In the genomic region with DNA sequence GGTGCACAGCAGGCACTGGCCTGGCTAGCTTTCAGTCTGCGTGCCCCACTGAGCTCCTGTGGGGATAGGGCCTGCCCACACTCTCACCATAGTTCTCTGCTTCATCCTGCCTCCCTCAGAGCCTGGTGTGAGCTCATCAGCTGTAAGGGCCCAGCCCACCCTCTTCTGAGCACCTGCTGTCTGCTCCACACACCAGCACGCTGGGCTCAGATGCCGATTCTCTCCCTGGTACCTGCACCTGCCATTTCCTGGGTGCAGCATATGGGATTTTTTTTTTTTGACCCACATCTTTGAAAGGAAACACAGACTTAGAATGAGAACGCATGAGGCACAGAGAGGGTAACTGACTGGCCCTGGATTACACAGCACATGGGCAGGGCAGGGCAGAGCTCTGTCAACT, we compare ENCODE assay signal across 9 mouse cellular contexts. TPM values are rescaled to one million over a fixed set of nuclear protein-coding genes. Genes with fewer than 3 reads are reported as not detected.
A peak's percentile ranks its signal among the peaks of the same experiment; 100 is the strongest.
DNase-seq lines count a peak whose midpoint lies in the region; ATAC-seq and TF ChIP-seq lines count a peak whose summit lies in the region.
"Had no signal": no experiment of that assay in that cellular context is flagged by ENCODE, and none has a peak within 500 bp of the region (broad histone marks: within the 10 kb centered on the region; RNA-seq: fewer than 3 reads in every experiment).

No protein-coding gene starts in this region.

- no peaks in the 10 kb centered on the region for H3K9me3 ChIP-seq in CH12.LX (replicated peaks; ENCODE audit: low read length)
- H3K9me3 ChIP-seq in embryonic facial prominence, embryonic 15.5 days (replicated peaks) = no peaks in the 10 kb centered on the region
- no peaks in the 10 kb centered on the region for H3K9me3 ChIP-seq in neural tube, embryonic 13.5 days

- ATAC-seq in embryonic facial prominence, embryonic 15.5 days (ENCODE audit: insufficient number of reproducible peaks, low FRiP score, low TSS enrichment, low read depth) = no peak
- no peak for ATAC-seq in neural tube, embryonic 13.5 days (ENCODE audit: low read depth)
- ATAC-seq in megakaryocyte progenitor cell, adult 5-6 weeks (replicated peaks; ENCODE audit: poor library complexity) = no peak

- WGBS in embryonic facial prominence, embryonic 15.5 days = 67% methylated on average over 4 of the region's 4 CpGs
- 62% methylated on average over 4 of the region's 4 CpGs for WGBS in neural tube, embryonic 13.5 days

- TF ChIP-seq EP300 in CH12.LX (IDR thresholded peaks at IDR 0.05; ENCODE audit: low read length) = peak; percentile 74; the same call in 1 of the 2 replicates

- peak overlapping the region; percentile 71 for H3K4me2 ChIP-seq in CH12.LX (ENCODE audit: insufficient read depth, low read depth, poor library complexity, severe bottlenecking)
- H3K4me2 ChIP-seq in embryonic facial prominence, embryonic 15.5 days (replicated peaks) = 0 out of 2 replicates have a peak overlapping the region, but pooled peaks have one; percentile 12
- H3K4me2 ChIP-seq in neural tube, embryonic 13.5 days = peak overlapping the region; percentile 82

- dilution Hi-C loops in CH12.LX (cut with MboI; ENCODE audit: extremely low pct_ligation_motif_present, extremely low pct_unique_long_range_greater_than_20kb, low sequenced_read_pairs) = no loop called here

- peaks cover 0 to 5% of the 10 kb centered on the region in 2 experiments for H3K36me3 ChIP-seq in CH12.LX (replicated peaks in 1 of 2; ENCODE audit: control insufficient read depth in 1 of 2, insufficient read depth in 1 of 2, low read length in 1 of 2)
- H3K36me3 ChIP-seq in embryonic facial prominence, embryonic 15.5 days = no peaks in the 10 kb centered on the region
- no peaks in the 10 kb centered on the region for H3K36me3 ChIP-seq in neural tube, embryonic 13.5 days

- H3K4me3 ChIP-seq in CH12.LX (replicated peaks in 1 of 3; ENCODE audit: low read depth in 2 of 3, low read length in 2 of 3, poor library complexity in 1 of 3) = peak overlapping the region; percentile 12 to 88 (median 25)
- 0 out of 2 replicates have a peak overlapping the region, but pooled peaks have one; percentile 65 for H3K4me3 ChIP-seq in embryonic facial prominence, embryonic 15.5 days (replicated peaks)
- H3K4me3 ChIP-seq in neural tube, embryonic 13.5 days = peak overlapping the region; percentile 8; the same call in 1 of the 2 replicates

- H3K79me2 ChIP-seq in CH12.LX (replicated peaks; ENCODE audit: control insufficient read depth, extremely low read depth, insufficient read depth, poor library complexity, severe bottlenecking) = peaks cover 52% of the 10 kb centered on the region

- peaks cover 11% of the 10 kb centered on the region for H3K27me3 ChIP-seq in CH12.LX (replicated peaks)
- H3K27me3 ChIP-seq in embryonic facial prominence, embryonic 15.5 days = peaks cover 17% of the 10 kb centered on the region
- H3K27me3 ChIP-seq in neural tube, embryonic 13.5 days = peaks cover 41% of the 10 kb centered on the region

- peaks cover 39 to 90% of the 10 kb centered on the region in 2 experiments for H3K4me1 ChIP-seq in CH12.LX (ENCODE audit: control insufficient read depth in 1 of 2, insufficient read depth in 2 of 2)
- H3K4me1 ChIP-seq in embryonic facial prominence, embryonic 15.5 days = peaks cover 88% of the 10 kb centered on the region
- peaks cover 73% of the 10 kb centered on the region for H3K4me1 ChIP-seq in neural tube, embryonic 13.5 days (replicated peaks)

- in situ Hi-C loops in CH12.LX (cut with MboI; ENCODE audit: low pct_ligation_motif_present, low pct_unique_long_range_greater_than_20kb, low sequenced_read_pairs) = no loop called here

- peak overlapping the region; percentile 41; the same call in 1 of the 2 replicates for H3K9ac ChIP-seq in CH12.LX (ENCODE audit: insufficient read depth, low read depth)
- no peak overlapping the region for H3K9ac ChIP-seq in embryonic facial prominence, embryonic 15.5 days
- H3K9ac ChIP-seq in neural tube, embryonic 13.5 days = 0 out of 2 replicates have a peak overlapping the region, but pooled peaks have one; percentile 26

- no peak; the same call in 1 of the 2 replicates for TF ChIP-seq RAD21 in CH12.LX (IDR thresholded peaks at IDR 0.05; ENCODE audit: low read depth, low read length)

- peak; percentile 41 for DNase-seq in layer of hippocampus, adult 11-12 months (ENCODE audit: low spot score)
- DNase-seq in layer of hippocampus, postnatal 25 days (ENCODE audit: extremely low spot score in 1 of 2, low spot score in 1 of 2) = no peak
- peak; percentile 90 for DNase-seq in CH12.LX (ENCODE audit: extremely low read depth)
- no peak for DNase-seq in adrenal gland, postnatal 25 days
- DNase-seq in cerebellum, adult 11-12 months = no peak
- DNase-seq: gastrocnemius, postnatal 25 days had no signal

- TF ChIP-seq CTCF in CH12.LX (conservative IDR thresholded peaks at IDR 0.05 in 1 of 2, IDR thresholded peaks at IDR 0.05 in 1 of 2; ENCODE audit: low read depth in 2 of 2, low read length in 2 of 2) = no peak

- peak overlapping the region; percentile 97 for H3K27ac ChIP-seq in CH12.LX (ENCODE audit: insufficient read depth, low read depth)
- no peak overlapping the region for H3K27ac ChIP-seq in embryonic facial prominence, embryonic 15.5 days (replicated peaks)
- no peak overlapping the region for H3K27ac ChIP-seq in neural tube, embryonic 13.5 days (replicated peaks)

- peak; percentile 24; the same call in 1 of the 2 replicates for TF ChIP-seq POLR2A in CH12.LX (IDR thresholded peaks at IDR 0.05; ENCODE audit: low read depth, low read length)

TF ChIP-seq in CH12.LX, 34 proteins besides CTCF, POLR2A, EP300 and RAD21 (continues in another document):
- TF ChIP-seq MAZ (IDR thresholded peaks at IDR 0.05; ENCODE audit: low read depth, low read length) (no peak), MEF2A (IDR thresholded peaks at IDR 0.05; ENCODE audit: borderline replicate concordance, low read depth, low read length) (peak; percentile 15; the same call in 1 of the 2 replicates), TBP (conservative IDR thresholded peaks at IDR 0.05; ENCODE audit: low read depth, low read length) (no peak), BHLHE40 (IDR thresholded peaks at IDR 0.05; ENCODE audit: low read depth, low read length) (peak; percentile 95), POLR2AphosphoS2 (IDR thresholded peaks at IDR 0.05; ENCODE audit: low read depth, low read length) (no peak), ETS1 (conservative IDR thresholded peaks at IDR 0.05; ENCODE audit: low read depth, low read length) (peak; percentile 97), HCFC1 (IDR thresholded peaks at IDR 0.05; ENCODE audit: low read depth, low read length) (no peak; the same call in 1 of the 2 replicates), USF2 (conservative IDR thresholded peaks at IDR 0.05; ENCODE audit: low read depth, low read length) (no peak), IRF4 (IDR thresholded peaks at IDR 0.05; ENCODE audit: low read depth, low read length) (peak; percentile 59; the same call in 1 of the 2 replicates), MAFK (IDR thresholded peaks at IDR 0.05; ENCODE audit: insufficient replicate concordance, low read length) (no peak), RCOR1 (conservative IDR thresholded peaks at IDR 0.05; ENCODE audit: low read depth, low read length) (peak; percentile 91), PAX5 (IDR thresholded peaks at IDR 0.05; ENCODE audit: low read length) (no peak), SIN3A (IDR thresholded peaks at IDR 0.05; ENCODE audit: low read length) (peak; percentile 79), ELF1 (IDR thresholded peaks at IDR 0.05; ENCODE audit: low read depth, low read length) (peak; percentile 64), TCF12 (IDR thresholded peaks at IDR 0.05; ENCODE audit: low read depth, low read length) (peak; percentile 98), MYC (IDR thresholded peaks at IDR 0.05; ENCODE audit: low read depth, low read length) (peak; percentile 91), MAX (IDR thresholded peaks at IDR 0.05; ENCODE audit: low read length) (peak; percentile 82), E2F4 (IDR thresholded peaks at IDR 0.05; ENCODE audit: insufficient replicate concordance, low read depth, low read length) (no peak), CHD2 (IDR thresholded peaks at IDR 0.05; ENCODE audit: low read length) (no peak)

RNA-seq across cellular contexts. Expression of gene Plxnd1, which starts 5.2 kb away (rescaled TPM):
- total RNA-seq in layer of hippocampus, postnatal 25 days (2021) = 10 to 100 TPM; 17.8 to 24.5 TPM
- 69.2 and 73.8 TPM in 2 replicates for total RNA-seq in CH12.LX (2012; rRNA removed)
- total RNA-seq in CH12.LX (2014; rRNA removed) = 20.4 and 27.7 TPM in 2 replicates
- polyA plus RNA-seq in CH12.LX (2012; ENCODE audit: insufficient read length, low read depth) = 49.3 and 63.2 TPM in 2 replicates
- 29.4 and 33.5 TPM in 2 replicates for polyA plus RNA-seq in embryonic facial prominence, embryonic 15.5 days (2015; fragmentation: Nextera tagmentation; extraction: Ambion mirVana)
- 13.5 and 17.8 TPM in 2 replicates for polyA plus RNA-seq in neural tube, embryonic 13.5 days (2015; fragmentation: Nextera tagmentation; extraction: Ambion mirVana)
- total RNA-seq in adrenal gland, postnatal 25 days (2021) = 170 and 214 TPM in 2 replicates
- 51.5 and 70.9 TPM in 2 replicates for total RNA-seq in megakaryocyte progenitor cell, adult 5-6 weeks (2015)
- 33.9 and 43.9 TPM in 2 replicates for total RNA-seq in megakaryocyte progenitor cell, adult 5-6 weeks (2017)

RNA-seq across cellular contexts. Expression of gene H1foo, which starts 44.9 kb away (rescaled TPM):
- not detected for total RNA-seq in layer of hippocampus, postnatal 25 days (2021)
- total RNA-seq in CH12.LX (2012; rRNA removed) (0.89 and 1.3 TPM in 2 replicates), CH12.LX (2014; rRNA removed) (0.77 and 0.90 TPM in 2 replicates)
- 1.0 and 1.4 TPM in 2 replicates for polyA plus RNA-seq in CH12.LX (2012; ENCODE audit: insufficient read length, low read depth)
- not detected in 2 replicates for polyA plus RNA-seq in embryonic facial prominence, embryonic 15.5 days (2015; fragmentation: Nextera tagmentation; extraction: Ambion mirVana)
- not detected in 2 replicates for polyA plus RNA-seq in neural tube, embryonic 13.5 days (2015; fragmentation: Nextera tagmentation; extraction: Ambion mirVana)
- not detected in 2 replicates for total RNA-seq in adrenal gland, postnatal 25 days (2021)
- total RNA-seq in megakaryocyte progenitor cell, adult 5-6 weeks (2015) = not detected in 2 replicates
- not detected in 2 replicates for total RNA-seq in megakaryocyte progenitor cell, adult 5-6 weeks (2017)
- total RNA-seq: gastrocnemius, postnatal 25 days had no signal

RNA-seq across cellular contexts. Expression of gene Rho, which starts 58.1 kb away (rescaled TPM):
- total RNA-seq in layer of hippocampus, postnatal 25 days (2021) = under 1 TPM; 0.49 to 0.59 TPM
- total RNA-seq in CH12.LX (2012; rRNA removed) (0.04 and 0.17 TPM in 2 replicates), CH12.LX (2014; rRNA removed) (0.04 TPM in 1 of 2 replicates, not detected in the other)
- not detected in 2 replicates for polyA plus RNA-seq in CH12.LX (2012; ENCODE audit: insufficient read length, low read depth)
- 0.12 and 0.53 TPM in 2 replicates for polyA plus RNA-seq in embryonic facial prominence, embryonic 15.5 days (2015; fragmentation: Nextera tagmentation; extraction: Ambion mirVana)
- polyA plus RNA-seq in neural tube, embryonic 13.5 days (2015; fragmentation: Nextera tagmentation; extraction: Ambion mirVana) = 2.2 and 4.1 TPM in 2 replicates
- 0.94 and 1.9 TPM in 2 replicates for total RNA-seq in adrenal gland, postnatal 25 days (2021)
- 0.15 TPM in 1 of 2 replicates, not detected in the other for total RNA-seq in megakaryocyte progenitor cell, adult 5-6 weeks (2015)
- total RNA-seq in megakaryocyte progenitor cell, adult 5-6 weeks (2017) = 0.34 TPM in 1 of 2 replicates, not detected in the other

Comparison
In these comparisons a context has a peak if more than half of its experiments do, and no peak if none do; other contexts are left out.
1. DNase-seq: peak in layer of hippocampus, adult 11-12 months (single experiment) and CH12.LX (single experiment); none in layer of hippocampus, postnatal 25 days (0 of 2), adrenal gland, postnatal 25 days (single experiment) and cerebellum, adult 11-12 months (single experiment).
2. H3K4me2 ChIP-seq: peak in every context shown above with its lines; median percentile 82 in neural tube, embryonic 13.5 days; 71 in CH12.LX; 12 in embryonic facial prominence, embryonic 15.5 days.
3. H3K4me3 ChIP-seq: peak in every context shown above with its lines; median percentile 65 in embryonic facial prominence, embryonic 15.5 days; 25 in CH12.LX; 8 in neural tube, embryonic 13.5 days.